Mouse (Mus musculus): ENCODE measurements around the gene Gm49369.
"Not testable (repeated sequence)": the region's sequence is repeated elsewhere in the genome, so short reads cannot be mapped to it uniquely, and the experiment has no call there.

The Gm49369 gene

DNA sequence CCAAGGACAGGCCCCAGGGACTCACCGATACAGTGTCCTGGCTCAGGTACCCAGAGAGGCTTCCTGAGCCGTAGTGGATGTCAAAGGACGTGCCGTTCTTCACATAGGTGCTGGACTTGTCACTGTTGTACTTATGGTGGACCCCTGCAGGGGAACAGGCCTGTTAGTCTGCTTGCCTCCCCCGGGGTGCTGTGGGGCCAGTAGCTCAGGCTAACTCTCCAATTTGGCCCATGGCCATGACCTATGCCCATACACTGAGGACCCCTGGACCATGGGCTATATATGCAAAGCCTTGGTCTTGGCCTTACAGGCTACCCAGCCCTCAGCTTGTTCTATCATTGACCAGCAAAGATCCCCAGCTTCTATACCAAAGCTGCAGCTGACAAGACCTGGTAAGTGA is at the start of gene Gm49369:
TSS of gene Gm49369 (minus strand) at position 101 of the 400 bp plus-strand sequence.
- peak; percentile 87 for DNase-seq

DNA sequence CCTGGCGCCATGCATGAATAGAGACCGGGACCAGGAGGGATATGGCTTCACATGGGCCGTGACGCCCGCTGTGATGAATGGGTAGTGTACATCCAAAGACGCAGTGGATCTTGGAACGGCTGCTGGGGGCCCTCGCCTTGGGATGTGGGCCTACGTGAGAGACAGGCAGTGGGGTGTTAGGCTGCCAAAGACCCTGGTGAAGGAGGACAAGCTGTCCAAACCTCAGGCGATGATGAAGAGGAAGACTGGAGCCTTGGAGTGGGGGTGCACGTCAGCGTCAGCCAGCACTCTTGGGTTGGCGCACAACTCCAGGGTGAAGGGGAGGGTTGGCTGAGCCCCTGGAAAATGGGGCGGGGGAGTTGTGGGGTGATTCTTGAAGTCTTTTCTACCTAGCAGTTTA is 48.6 kb upstream of the Gm49369 start:
- DNase-seq, result peak; percentile 89

DNA sequence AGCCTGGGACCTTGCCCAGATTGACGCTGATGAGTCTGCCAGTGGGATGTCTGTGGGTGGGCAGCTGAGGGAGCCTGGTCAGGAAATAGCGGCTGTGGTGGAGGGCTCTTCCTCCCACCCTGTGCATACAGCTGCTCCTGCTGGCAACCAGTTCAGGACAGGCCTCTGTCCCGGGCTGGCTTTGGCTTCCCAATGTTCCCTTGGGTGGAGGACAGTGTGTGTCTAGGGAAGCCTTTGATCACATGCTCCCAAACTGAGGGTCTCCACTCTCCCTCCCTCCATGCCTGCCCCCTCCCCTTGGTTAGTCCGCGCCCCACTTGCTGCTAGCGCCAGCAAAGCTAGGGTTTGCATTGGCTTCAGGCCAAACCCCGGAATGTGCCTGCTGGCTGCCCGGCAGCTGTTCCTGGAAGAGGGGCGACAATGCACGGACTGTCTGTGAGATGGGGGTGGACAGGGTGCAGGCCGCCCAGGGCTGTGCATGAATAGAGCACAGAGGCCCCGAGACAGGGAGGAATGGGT is 47.8 kb upstream of the Gm49369 start:
- peak; percentile 95 for DNase-seq

DNA sequence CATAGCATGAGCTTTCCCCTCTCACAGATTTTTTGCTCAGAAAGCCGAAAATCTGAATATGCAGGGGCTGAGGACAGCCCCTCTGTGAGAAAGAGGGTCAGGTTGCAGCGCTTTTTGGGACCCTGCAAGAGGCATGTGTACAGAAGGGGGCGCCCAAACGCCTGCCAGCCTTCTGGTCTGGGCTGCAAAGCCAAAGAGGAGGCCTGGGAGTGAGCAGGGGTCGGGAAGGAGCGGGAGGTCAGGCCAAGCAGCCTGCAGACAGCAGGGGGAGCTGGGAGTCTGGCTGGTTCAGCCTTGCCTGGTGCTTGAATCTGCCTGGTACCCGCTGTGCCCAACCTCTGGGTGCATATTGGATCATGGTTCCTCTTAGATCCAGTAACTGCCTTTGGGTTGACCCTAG is 45.7 kb upstream of the Gm49369 start:
- DNase-seq, result no peak

DNA sequence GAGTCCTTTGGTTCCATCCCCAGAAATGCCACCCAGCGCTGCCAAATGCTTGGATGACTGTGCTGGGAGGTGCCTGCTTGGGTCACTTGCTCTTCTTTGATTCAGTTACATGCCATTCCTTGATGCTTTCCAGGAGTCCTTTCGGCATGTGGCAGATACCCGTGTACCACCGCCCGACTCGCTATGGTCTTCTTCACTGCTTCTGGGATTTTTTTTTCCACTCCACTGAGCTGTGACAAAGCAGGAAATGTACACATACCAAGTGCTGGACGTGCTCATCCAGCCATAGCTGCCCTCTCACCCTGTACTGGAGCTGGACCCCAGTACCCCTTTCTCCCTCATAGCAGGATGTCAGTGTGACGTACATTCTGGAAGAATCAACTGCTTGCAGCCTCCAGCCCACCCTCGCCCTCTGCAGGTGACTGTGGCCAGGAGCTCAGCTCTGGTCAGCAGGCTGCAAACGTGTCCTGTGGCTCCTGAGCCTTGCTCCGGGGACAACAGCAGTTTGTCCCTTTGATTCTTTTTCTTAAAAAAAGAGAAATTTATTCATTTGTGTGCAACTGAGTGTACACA is 43.3 kb upstream of the Gm49369 start:
- DNase-seq, result no peak

DNA sequence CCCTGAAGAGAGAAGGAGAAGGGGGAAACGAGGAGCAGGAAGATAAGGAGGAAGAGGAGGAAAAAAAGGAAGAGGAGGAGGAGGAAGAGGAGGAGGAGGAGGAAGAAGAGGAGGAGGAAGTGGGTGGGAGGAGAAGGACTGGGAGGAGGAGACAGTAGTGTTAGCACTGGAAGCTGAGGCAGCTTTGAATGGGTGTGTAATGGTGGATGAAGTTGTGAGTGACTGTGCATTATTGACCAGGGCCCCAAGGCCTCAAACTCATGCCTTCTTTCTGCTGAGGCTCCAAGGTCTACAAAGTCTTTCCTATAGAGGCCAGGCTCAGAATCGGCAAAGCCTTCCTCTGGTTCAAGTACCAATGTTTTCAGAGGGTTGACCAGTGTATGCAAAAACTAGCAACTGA is 39.4 kb upstream of the Gm49369 start:
- DNase-seq, result no peak

DNA sequence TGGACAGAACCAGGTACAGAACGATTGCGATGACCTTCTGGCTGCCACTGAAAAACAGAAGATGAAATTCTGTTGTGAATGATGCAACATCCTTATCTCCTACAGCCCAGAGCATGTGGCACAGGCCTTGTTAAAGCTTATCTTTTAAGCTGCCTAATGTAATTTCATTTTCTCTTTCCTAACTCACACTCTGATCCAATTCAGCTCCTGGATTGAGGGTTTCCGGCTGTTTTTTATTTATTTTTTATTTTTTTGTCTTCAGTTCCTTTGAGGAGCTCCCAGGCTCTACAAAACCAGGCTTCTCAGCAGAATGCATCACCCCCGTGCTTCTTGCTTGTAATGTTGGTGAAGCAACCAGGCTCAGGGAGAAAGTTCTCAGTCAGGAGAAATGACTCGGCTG is 37.4 kb upstream of the Gm49369 start:
- no peak for DNase-seq

DNA sequence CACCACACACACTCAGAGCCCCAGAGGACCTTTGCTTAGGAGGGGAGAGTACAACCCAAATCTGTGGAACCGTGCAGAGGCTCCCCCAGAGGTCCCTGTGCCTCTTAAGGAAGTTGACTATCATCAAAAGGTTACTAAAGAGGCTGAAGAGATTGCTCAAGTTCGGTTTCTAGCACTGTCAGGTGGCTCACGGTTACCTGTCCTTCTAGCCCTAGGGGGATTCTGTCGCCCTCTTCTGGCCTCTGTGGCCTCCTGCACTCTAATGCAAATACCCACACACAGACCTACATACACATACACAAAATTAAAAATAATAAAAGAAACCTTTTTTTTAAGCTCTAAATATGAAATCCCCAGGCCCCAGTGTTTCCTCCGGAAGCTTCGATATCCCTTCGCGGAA is 36.2 kb upstream of the Gm49369 start:
- DNase-seq, result no peak

DNA sequence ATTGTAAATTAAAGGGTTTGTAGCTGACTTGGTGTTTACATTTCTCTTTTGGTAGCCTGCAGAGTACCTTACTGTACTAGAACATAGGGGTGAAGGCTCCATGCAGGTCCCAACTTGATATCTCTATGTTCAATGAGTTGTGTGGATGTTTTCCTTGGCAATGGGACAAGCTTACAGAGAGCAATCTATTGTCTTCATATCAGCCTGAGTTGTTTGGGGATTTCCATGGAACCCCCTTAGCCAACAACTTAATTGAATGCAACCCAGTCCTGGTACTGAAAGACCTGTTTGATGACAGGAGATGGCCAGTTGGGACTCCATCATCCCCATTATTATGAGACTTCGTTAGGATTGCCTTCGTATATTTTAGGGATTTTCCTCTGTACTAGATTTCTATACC is 35.6 kb upstream of the Gm49369 start:
- peak; percentile 95 for DNase-seq

DNA sequence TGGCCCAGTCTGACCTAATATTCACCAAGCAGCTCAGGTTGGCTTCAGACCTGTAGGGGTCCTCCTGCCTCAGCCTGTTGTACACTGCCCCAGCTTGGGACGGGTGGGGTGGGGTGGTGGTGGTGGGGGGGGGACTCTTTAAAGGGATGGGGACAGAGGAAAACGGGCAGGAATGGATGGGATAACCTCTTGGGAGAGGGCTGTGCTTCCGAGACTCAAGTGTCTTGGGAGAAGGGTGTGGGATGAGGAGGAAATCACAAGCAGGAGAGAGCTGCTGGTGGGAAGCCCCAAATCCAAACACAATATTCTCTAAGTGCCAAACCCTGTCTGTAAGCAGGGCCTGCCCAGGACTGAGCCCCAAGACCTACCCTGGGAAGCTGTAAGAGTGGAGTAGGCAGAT is 33.8 kb upstream of the Gm49369 start:
- peak; percentile 91 for DNase-seq

DNA sequence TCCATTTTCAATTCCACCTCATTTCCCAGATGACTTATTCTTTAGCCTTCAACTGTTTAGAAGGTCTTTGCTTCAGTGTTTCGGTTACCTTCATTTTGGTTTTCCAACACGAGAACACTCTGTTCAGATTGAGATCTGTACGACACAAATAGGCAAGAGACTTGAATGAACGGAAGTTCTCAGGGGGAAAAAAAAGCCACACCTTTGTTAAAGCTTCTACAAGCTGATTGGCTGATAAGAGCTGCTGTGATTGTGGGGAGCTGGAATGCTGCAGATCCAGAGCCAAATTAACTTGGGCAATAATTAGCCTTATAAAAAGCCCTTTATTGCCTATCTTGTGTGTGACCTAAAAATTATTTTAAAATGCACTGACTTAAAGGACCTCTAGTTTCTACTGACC is 32.8 kb upstream of the Gm49369 start:
- peak; percentile 94 for DNase-seq

DNA sequence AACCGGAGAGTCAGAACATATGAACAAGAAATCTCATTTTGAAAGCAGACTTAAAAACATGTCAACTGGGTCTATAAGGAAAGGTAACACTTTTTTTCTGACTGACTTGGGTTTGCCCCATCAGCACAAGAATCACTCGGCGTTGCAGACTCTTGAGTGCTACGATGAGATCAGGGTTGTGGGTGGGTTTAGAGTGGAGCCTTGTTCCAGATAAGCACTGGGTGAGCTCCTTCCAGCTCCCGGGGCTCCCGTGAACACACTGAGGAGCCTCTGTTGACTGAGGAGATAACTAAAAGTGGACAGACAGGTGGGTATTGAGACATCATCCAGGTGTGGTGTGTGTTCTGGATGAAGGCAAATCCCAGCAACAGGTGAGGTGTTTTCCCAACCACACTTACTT is 30.8 kb upstream of the Gm49369 start:
- no peak for DNase-seq

DNA sequence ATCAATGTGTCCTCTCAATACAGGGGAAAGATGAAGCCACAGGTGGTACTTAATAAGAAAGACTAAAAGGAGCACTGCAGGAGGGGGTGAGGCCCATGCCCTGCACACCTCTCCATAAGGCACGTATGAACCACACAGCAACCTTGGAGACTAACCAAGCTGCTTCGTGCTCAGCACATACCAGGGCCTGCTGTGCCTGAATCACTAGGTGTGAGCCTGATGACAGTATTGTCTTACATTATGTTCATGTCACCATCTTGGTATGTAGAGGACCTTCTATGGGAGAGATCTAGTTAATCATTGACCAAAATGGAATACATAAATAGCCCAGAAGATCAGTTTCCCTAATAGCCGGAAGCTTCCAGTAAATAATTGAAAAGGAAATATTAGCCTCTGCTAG is 27.1 kb upstream of the Gm49369 start:
- no peak for DNase-seq

DNA sequence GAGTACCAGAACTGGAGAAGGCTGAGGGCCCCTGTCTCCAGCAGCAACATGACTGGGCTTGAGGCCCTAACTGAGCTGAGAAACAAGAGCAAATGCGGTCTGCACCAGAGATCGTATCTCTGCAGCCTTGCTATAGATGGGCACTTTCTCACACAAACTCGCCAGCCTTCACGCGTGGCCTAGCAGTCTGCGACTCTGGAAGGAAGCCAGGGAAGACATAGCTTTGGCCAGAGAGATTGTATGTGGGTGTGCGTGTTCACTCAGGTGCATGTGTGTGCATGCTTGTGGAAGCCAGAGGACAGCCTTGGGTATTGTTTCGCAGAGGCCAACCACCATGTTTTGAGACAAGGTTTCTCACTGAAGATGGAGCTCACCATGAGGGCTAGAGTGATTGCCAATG is 26.2 kb upstream of the Gm49369 start:
- no peak for DNase-seq

DNA sequence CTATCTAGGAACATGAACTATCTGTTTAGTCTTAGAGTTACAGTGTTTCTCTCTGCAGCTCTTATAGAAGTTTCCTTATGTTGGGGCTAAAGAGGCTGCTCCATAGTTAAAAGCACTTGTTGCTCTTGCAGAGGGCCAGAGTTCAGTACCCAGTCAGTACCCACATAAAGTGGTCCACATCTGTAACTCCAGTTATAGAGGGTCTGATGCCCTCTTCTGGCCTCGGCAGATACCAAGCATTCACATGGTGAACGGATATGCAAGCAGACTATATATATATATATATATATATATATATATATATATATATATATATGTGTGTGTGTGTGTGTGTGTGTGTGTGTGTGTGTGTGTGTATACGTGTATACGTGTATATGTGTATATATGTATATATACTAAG is 25.5 kb upstream of the Gm49369 start:
- no peak for DNase-seq

DNA sequence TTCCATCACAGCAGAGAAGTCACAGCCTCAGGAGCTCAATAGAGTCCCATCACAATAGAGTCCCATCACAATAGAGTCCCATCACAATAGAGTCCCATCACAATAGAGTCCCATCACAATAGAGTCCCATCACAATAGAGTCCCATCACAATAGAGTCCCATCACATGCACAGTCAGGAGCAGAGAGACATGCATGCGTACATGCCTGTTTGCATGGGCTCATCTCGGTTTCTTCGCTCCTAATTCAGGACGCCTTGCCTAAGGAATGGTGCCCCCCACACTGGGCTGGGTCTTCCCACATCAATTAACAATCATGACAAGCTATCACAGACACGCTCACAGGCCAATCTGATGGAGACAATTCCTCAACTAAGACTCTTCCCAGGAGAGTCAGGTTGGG is 22.7 kb upstream of the Gm49369 start:
- not testable (repeated sequence) for DNase-seq

DNA sequence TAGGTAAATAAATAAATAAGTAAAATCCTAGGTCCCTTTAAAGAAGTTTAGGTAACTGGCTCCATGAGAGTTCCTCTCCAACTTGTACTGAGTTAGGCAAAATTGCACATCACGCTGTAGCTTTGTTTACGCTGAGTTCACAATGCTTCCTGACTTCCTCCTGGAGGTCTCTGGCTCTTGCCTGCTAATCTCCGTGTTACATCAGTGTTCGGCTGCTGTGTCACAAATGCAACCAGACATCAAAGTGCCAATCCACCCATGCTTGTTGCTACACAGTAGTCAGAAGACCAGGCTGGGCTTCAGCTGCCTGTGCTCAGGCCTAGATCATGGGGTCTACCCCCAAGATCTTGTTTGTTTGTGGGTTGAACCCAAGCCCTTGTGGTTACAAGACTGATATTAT is 21.1 kb upstream of the Gm49369 start:
- no peak for DNase-seq

DNA sequence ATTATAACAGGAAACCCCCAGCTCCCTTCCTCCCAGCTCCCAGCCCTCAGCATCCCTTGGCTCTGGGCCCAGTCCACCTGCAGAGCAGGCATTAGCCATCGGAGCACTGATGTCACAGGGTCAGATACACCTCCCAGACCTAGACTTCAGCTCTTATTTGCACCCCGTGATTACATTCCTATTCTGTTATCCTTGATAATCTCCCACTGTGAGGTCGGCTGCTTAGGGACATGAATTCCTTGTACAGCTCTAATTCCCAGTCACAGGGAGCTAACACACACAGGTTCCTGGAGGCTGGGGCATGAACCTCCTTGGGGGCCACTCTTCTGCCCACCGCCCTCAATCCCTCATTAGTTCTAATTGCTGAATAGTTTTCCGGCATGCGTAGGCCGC is 18.3 kb upstream of the Gm49369 start:
- DNase-seq, result peak; percentile 92

DNA sequence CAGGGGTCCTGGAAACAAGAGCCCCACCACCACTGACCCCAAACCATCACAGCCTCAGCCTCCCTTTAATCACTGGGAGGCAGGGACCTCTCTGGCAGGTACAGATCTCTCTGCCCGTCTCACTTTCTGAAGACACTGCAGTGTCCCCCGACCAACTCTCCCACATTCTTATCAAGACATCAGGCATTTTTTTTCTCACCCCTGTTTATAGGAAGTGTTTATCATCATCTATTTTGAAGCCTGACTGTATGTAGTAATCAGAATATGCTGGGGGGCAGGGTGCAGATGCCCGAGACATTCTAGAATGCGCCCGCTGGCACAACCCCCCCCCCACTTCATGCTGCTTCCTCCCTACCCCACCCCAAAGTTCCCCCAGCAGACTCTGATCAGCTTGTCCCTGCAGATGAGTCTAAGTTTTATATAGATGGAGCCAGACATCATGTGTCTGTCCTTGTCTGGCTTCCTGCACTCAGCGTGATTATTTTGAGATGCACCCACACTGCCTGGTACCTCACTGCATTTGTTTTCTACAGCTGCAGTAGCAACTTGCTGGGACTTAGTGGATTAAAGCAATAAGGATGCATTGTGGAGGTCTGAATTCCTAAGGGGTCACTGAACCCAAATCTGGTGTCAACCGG is 17.8 kb upstream of the Gm49369 start:
- peak; percentile 87 for DNase-seq

DNA sequence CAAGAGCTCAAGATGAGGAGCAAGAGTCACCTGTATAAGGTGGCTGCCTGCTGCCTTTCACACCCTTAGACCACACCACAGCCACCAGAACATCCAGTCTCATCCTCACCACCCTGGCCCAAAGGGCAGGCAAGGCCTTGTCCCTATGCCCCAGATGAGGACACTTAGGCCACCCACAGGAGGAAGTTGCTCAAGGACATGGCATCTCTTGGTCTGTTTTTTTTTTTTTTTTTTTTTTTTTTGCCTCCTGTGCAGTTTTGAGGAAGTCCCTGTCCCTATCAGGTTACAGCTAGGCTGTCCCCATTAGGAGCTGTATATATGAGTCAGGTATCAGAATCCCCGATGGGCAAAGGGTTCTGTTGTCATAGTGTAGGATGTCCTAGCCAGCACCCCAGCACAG is 16.8 kb upstream of the Gm49369 start:
- DNase-seq, result peak; percentile 93

DNA sequence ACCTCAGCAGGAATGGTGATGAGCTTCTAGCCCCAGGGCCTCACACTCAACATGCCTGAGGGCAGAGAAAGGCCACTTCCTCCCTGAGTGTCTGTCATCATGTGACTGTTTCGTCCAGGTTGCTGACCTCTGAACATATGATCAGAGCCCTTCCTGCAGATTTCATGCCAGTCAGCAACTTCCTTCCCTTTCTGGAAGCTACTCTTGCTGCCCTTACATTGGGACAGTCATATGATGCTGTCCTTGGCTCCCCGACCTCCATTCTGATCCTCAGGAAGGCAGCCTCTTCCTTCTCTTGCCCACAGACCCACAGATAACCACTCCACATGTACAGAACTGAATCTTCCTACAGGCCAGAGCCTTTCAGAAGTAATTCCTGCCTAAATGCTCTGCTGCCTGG is 15.6 kb upstream of the Gm49369 start:
- peak; percentile 97 for DNase-seq

DNA sequence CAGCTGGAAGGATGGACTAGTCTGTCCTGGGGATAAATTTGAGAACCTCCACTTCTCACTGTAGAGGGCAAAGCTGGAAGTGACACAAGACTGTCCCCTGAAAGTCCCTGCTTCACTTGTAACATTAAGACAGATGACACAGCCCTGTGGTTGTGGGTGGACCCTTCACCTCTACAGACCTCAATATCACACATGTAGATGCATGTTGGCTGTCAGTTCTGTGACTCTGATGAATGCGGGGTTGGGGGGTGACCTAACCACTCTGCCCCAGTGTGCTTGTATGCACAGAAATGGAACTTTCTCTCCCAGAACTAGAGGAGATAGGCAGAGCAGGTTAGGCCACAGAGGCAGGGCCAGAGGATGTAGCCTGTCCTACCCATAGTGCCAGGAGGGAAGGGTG is 14.1 kb upstream of the Gm49369 start:
- peak; percentile 89 for DNase-seq

DNA sequence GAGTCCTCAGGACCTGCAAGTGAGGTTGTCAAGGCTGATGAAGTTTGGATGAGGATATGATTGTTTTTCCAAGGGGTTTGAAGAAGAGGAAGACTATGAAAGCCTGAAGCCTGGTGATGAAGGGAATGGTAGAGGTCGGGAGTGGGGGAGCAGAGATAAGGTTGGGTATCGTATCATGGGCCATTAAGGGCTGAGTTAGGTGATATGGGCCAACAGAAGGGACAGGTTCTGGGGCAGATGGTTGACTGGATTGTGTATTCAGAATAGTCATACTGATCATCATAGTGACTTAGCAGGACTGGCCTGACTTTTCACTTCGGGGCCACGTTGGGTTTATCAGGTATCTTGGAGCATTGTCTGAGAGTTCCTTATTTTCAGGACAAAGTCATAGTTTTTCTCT is 13.0 kb upstream of the Gm49369 start:
- DNase-seq, result no peak

DNA sequence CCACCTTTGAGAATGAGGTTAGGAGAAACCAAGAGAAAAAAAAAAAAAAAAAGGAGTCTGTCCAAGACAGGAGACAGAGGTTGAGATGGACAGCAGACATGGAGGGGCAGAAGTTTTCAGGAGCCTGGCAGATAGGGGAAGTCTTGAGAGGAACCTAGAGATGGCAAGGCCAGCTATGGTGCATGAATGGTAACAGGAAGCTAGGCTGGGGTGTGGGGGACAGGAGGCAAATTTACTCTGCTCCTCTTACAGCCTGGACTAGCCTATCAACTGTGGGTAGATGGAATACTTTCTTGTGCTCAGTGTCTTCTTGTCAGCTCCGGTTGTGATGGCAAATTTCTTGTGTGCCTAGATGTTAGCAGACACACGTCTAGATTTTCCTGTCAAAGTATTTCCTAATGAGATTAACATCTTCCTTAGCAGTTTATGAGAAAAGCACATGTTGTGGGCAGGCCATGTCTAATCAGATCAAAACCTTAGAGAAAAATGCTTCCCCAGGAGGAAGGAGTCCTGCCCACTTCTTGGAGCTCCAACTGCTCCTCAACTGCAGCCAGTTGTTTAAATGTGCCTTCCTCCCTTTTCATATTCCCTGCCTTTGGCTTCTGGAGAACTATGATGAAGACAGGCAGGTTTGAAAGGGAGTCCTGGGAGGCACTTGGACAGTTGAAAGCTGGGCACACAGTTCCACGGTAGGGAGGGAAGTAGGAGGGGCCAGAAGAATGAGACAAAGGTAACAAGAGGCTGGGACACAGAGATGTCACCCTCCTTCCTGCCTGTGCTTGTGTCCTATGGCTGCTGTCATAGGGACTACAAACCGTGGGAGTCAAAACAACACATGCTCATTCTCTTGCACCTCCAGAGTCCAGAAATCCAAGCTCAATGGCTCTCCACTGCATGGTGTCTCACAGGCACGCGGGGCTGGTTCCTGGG is 12.1 kb upstream of the Gm49369 start:
- peak; percentile 96 for DNase-seq

All from heart, adult 11 months (tissue).